Comparison of ENCODE assay signal across 8 mouse cellular contexts in the genomic region with DNA sequence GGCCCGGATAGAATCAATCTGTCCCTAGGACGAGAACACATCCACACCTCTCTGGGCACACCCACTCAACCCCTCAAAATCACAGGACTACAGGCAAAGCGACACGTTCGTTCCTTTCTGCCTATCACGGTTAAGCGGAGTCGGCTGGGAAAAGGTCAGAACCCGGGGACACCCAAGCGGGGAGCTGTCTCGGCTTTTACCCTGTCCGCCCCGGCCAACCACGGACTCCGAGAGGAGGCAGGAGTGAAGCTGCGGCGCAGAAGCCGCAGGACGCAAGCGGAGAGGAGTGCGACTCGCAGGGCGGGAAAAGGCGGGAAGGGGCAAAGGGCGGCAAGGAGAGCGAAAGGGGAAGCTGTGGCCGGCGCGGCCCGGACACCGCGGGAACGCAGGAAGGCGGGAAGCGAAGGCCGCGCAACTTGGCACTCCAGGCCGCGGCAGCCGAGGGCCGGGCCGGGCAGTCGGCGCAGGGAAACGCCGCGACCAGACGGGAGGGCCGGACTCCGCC. TPM values are rescaled to one million over a fixed set of nuclear protein-coding genes. Genes with fewer than 3 reads are reported as not detected.
DNase-seq lines count a peak whose midpoint lies in the region; ATAC-seq and TF ChIP-seq lines count a peak whose summit lies in the region.

No protein-coding gene starts in this region.

- H3K4me2 ChIP-seq in hindbrain, embryonic 14.5 days (replicated peaks) = peak overlapping the region; percentile 95
- peak overlapping the region; percentile 71 for H3K4me2 ChIP-seq in liver, postnatal 0 days (ENCODE audit: low read depth, low read length)

- no peak for TF ChIP-seq CTCF in gastrocnemius, adult 2 months (IDR thresholded peaks at IDR 0.05)
- no peak for TF ChIP-seq CTCF in liver, postnatal 0 days (IDR thresholded peaks at IDR 0.05; ENCODE audit: low read depth)
- no peak for TF ChIP-seq CTCF in olfactory bulb, adult 2 months (IDR thresholded peaks at IDR 0.05; ENCODE audit: insufficient read depth, low read depth, low read length)

- H3K27ac ChIP-seq in gastrocnemius, adult 2 months = peak overlapping the region; percentile 98
- H3K27ac ChIP-seq in hindbrain, embryonic 14.5 days = peak overlapping the region; percentile 73
- peak overlapping the region; percentile 97 for H3K27ac ChIP-seq in liver, postnatal 0 days (ENCODE audit: low read depth)
- H3K27ac ChIP-seq in olfactory bulb, adult 2 months (ENCODE audit: insufficient read depth, low read depth, low read length) = no peak overlapping the region; the same call in 1 of the 2 replicates

- DNase-seq in gastrocnemius, adult 2 months = no peak
- DNase-seq in gastrocnemius, adult 18-20 months (ENCODE audit: low spot score) = no peak
- peak; percentile 66 for DNase-seq in embryo, embryonic 9.5 days (ENCODE audit: extremely low spot score)
- no peak for DNase-seq in hindbrain, embryonic 14.5 days (ENCODE audit: low spot score)
- peak; percentile 77 for DNase-seq in liver, postnatal 0 days
- DNase-seq in gastrocnemius, adult 8-10 months (ENCODE audit: low spot score in 2 of 2) = no peak

- H3K27me3 ChIP-seq in hindbrain, embryonic 14.5 days (ENCODE audit: control insufficient read depth, insufficient read depth, low read length) = no peaks in the 10 kb centered on the region
- H3K27me3 ChIP-seq in liver, postnatal 0 days (ENCODE audit: insufficient read depth, low read length) = no peaks in the 10 kb centered on the region

- ATAC-seq in CD4-positive, CD25-positive, alpha-beta regulatory T cell, adult 4 months = peak; percentile 8
- ATAC-seq in hindbrain, embryonic 14.5 days (ENCODE audit: low FRiP score) = no peak; the same call in 1 of the 2 replicates
- ATAC-seq in liver, postnatal 0 days = peak; percentile 37

- peak overlapping the region; percentile 93 for H3K4me3 ChIP-seq in gastrocnemius, adult 2 months
- peak overlapping the region; percentile 97 for H3K4me3 ChIP-seq in hindbrain, embryonic 14.5 days (replicated peaks; ENCODE audit: low read length)
- H3K4me3 ChIP-seq in liver, postnatal 0 days (ENCODE audit: low read depth, low read length) = peak overlapping the region; percentile 84
- peak overlapping the region; percentile 74 for H3K4me3 ChIP-seq in olfactory bulb, adult 2 months (ENCODE audit: insufficient read depth, low read depth, low read length)

- intact Hi-C loops in gastrocnemius, adult 2 months (cut with DNase I) = loop anchor here (1.0 kb wide), 1 partner anchor 53 kb away; the partner anchor contains the start of gene Fitm2

- H3K4me1 ChIP-seq in hindbrain, embryonic 14.5 days (replicated peaks; ENCODE audit: control insufficient read depth, insufficient read depth, low read length) = peaks cover 25% of the 10 kb centered on the region
- peaks cover 29% of the 10 kb centered on the region for H3K4me1 ChIP-seq in liver, postnatal 0 days (ENCODE audit: insufficient read depth)
- peaks cover 9% of the 10 kb centered on the region; the same call in 1 of the 2 replicates for H3K4me1 ChIP-seq in olfactory bulb, adult 2 months (ENCODE audit: control insufficient read depth, insufficient read depth, low read length)

- peak overlapping the region; percentile 81 for H3K9ac ChIP-seq in hindbrain, embryonic 14.5 days
- H3K9ac ChIP-seq in liver, postnatal 0 days (replicated peaks) = peak overlapping the region; percentile 90

- TF ChIP-seq POLR2A in olfactory bulb, adult 2 months (IDR thresholded peaks at IDR 0.05; ENCODE audit: insufficient read depth, low read depth, low read length) = no peak

- WGBS in hindbrain, embryonic 14.5 days = under 1% methylated on average over 34 of the region's 50 CpGs
- WGBS in liver, postnatal 0 days (ENCODE audit: insufficient replicate concordance) = under 1% methylated on average over 41 of the region's 50 CpGs
- under 1% methylated on average over 50 of the region's 50 CpGs for WGBS in olfactory bulb, adult 2 months

- no peak for TF ChIP-seq EP300 in liver, postnatal 0 days (IDR thresholded peaks at IDR 0.05; ENCODE audit: low read depth)

- H3K9me3 ChIP-seq in hindbrain, embryonic 14.5 days (ENCODE audit: control insufficient read depth, low read length) = no peaks in the 10 kb centered on the region
- H3K9me3 ChIP-seq in liver, postnatal 0 days (ENCODE audit: low read length) = no peaks in the 10 kb centered on the region

- H3K36me3 ChIP-seq in hindbrain, embryonic 14.5 days (replicated peaks; ENCODE audit: control insufficient read depth, insufficient read depth) = peaks cover 18% of the 10 kb centered on the region
- H3K36me3 ChIP-seq in liver, postnatal 0 days (replicated peaks; ENCODE audit: insufficient read depth, low read length) = peaks cover 10% of the 10 kb centered on the region; the same call in 1 of the 2 replicates

RNA-seq across cellular contexts. Expression of gene Oser1, which starts 5.6 kb away (rescaled TPM):
- total RNA-seq in gastrocnemius, adult 2 months (2021) = 10 to 100 TPM; 32.4 to 38.2 TPM
- 10 to 100 TPM; 31.4 to 38.1 TPM for total RNA-seq in gastrocnemius, adult 18-20 months (2021)
- polyA plus RNA-seq in CD4-positive, CD25-positive, alpha-beta regulatory T cell, adult 4 months (2017; shearing (Covaris generic)) = 100 to 1,000 TPM; 134 to 146 TPM
- 74.8 and 78.9 TPM in 2 replicates for polyA plus RNA-seq in hindbrain, embryonic 14.5 days (2014; fragmentation: Nextera tagmentation; extraction: Ambion mirVana)
- 42.6 and 50.4 TPM in 2 replicates for polyA plus RNA-seq in liver, postnatal 0 days (2015; fragmentation: Nextera tagmentation; extraction: Ambion mirVana)
- polyA plus RNA-seq in olfactory bulb, adult 2 months (2012; ENCODE audit: insufficient read depth, insufficient read length, low replicate concordance, missing spikeins) = not detected in 2 replicates
- 10 to 100 TPM; 30.7 to 34.5 (median 32.9) TPM for total RNA-seq in gastrocnemius, adult 8-10 months (2022)

RNA-seq across cellular contexts. Expression of gene Gdap1l1, which starts 19.4 kb away (rescaled TPM):
- total RNA-seq in gastrocnemius, adult 2 months (2021) = not detected
- total RNA-seq in gastrocnemius, adult 18-20 months (2021) = under 1 TPM in 1 of 2 experiments, not detected in 1; 0.21 TPM
- polyA plus RNA-seq in CD4-positive, CD25-positive, alpha-beta regulatory T cell, adult 4 months (2017; shearing (Covaris generic)) = not detected
- polyA plus RNA-seq in hindbrain, embryonic 14.5 days (2014; fragmentation: Nextera tagmentation; extraction: Ambion mirVana) = 121 and 137 TPM in 2 replicates
- polyA plus RNA-seq in liver, postnatal 0 days (2015; fragmentation: Nextera tagmentation; extraction: Ambion mirVana) = not detected in 2 replicates
- polyA plus RNA-seq in olfactory bulb, adult 2 months (2012; ENCODE audit: insufficient read depth, insufficient read length, low replicate concordance, missing spikeins) = not detected in 2 replicates
- under 1 TPM in 1 of 4 experiments, not detected in 3; 0.13 TPM for total RNA-seq in gastrocnemius, adult 8-10 months (2022)

RNA-seq across cellular contexts. Expression of gene Jph2, which starts 21.1 kb away (rescaled TPM):
- total RNA-seq in gastrocnemius, adult 2 months (2021) = 100 to 1,000 TPM; 424 to 437 TPM
- total RNA-seq in gastrocnemius, adult 18-20 months (2021) = 100 to 1,000 TPM; 401 to 487 TPM
- polyA plus RNA-seq in CD4-positive, CD25-positive, alpha-beta regulatory T cell, adult 4 months (2017; shearing (Covaris generic)) = not detected
- polyA plus RNA-seq in hindbrain, embryonic 14.5 days (2014; fragmentation: Nextera tagmentation; extraction: Ambion mirVana) = 0.27 and 0.37 TPM in 2 replicates
- polyA plus RNA-seq in liver, postnatal 0 days (2015; fragmentation: Nextera tagmentation; extraction: Ambion mirVana) = 0.11 and 0.19 TPM in 2 replicates
- polyA plus RNA-seq in olfactory bulb, adult 2 months (2012; ENCODE audit: insufficient read depth, insufficient read length, low replicate concordance, missing spikeins) = not detected in 2 replicates
- total RNA-seq in gastrocnemius, adult 8-10 months (2022) = 100 to 1,000 TPM; 459 to 572 (median 513) TPM

RNA-seq across cellular contexts. Expression of gene Fitm2, which starts 53.5 kb away (rescaled TPM):
- 100 to 1,000 TPM in 1 of 2 experiments, 10 to 100 TPM in 1; 73.8 to 106 TPM for total RNA-seq in gastrocnemius, adult 2 months (2021)
- 10 to 100 TPM; 76.5 TPM for total RNA-seq in gastrocnemius, adult 18-20 months (2021)
- 1 to 10 TPM; 1.8 to 1.9 TPM for polyA plus RNA-seq in CD4-positive, CD25-positive, alpha-beta regulatory T cell, adult 4 months (2017; shearing (Covaris generic))
- polyA plus RNA-seq in hindbrain, embryonic 14.5 days (2014; fragmentation: Nextera tagmentation; extraction: Ambion mirVana) = 16.3 and 18.7 TPM in 2 replicates
- 15.1 and 16.9 TPM in 2 replicates for polyA plus RNA-seq in liver, postnatal 0 days (2015; fragmentation: Nextera tagmentation; extraction: Ambion mirVana)
- polyA plus RNA-seq in olfactory bulb, adult 2 months (2012; ENCODE audit: insufficient read depth, insufficient read length, low replicate concordance, missing spikeins) = not detected in 2 replicates
- 10 to 100 TPM; 70.3 to 75.0 (median 73.9) TPM for total RNA-seq in gastrocnemius, adult 8-10 months (2022)

Comparison
In these comparisons a context has a peak if more than half of its experiments do, and no peak if none do; other contexts are left out.
1. DNase-seq: peak in embryo, embryonic 9.5 days (single experiment) and liver, postnatal 0 days (single experiment); none in gastrocnemius, adult 2 months (single experiment), gastrocnemius, adult 18-20 months (single experiment), hindbrain, embryonic 14.5 days (single experiment) and gastrocnemius, adult 8-10 months (0 of 2).
2. RNA of gene Gdap1l1, which starts 19.4 kb away (polyA plus RNA-seq): 121 to 137 TPM in hindbrain, embryonic 14.5 days; not detected in CD4-positive, CD25-positive, alpha-beta regulatory T cell, adult 4 months, not detected in liver, postnatal 0 days and not detected in olfactory bulb, adult 2 months; every median in the first group is over 10 times any median in the second.
3. Peak in every context shown above with its lines, with median percentiles within 50 percentile points of each other: H3K4me3 ChIP-seq.